Mouse (Mus musculus) testis, adult 2 months (tissue): Measurements from ENCODE around the gene Tpp1. TPM values are rescaled to one million over a fixed set of nuclear protein-coding genes. Genes with fewer than 3 reads are reported as not detected.

ENCODE experiments used
- H3K27ac ChIP-seq: fragments of 200-500 bp; 2 replicates; pipeline ENCODE4 v1.5.1; 2012; ENCODE audit warnings: low read depth, low read length; ENCODE audit not compliant: control insufficient read depth, insufficient read depth
- H3K27me3 ChIP-seq: fragments of 200-500 bp; 2 replicates; pipeline ENCODE4 v1.6.1; 2012; ENCODE audit warnings: mild to moderate bottlenecking, low read length, moderate library complexity; ENCODE audit not compliant: control insufficient read depth, insufficient read depth
- H3K36me3 ChIP-seq: fragments of 200-500 bp; 2 replicates; pipeline ENCODE4 v1.6.1; 2012; ENCODE audit warnings: mild to moderate bottlenecking, low read length; ENCODE audit not compliant: control insufficient read depth, insufficient read depth
- H3K4me1 ChIP-seq: fragments of 200-500 bp; 2 replicates; pipeline ENCODE4 v1.6.1; 2012; ENCODE audit warnings: low read length; ENCODE audit not compliant: control insufficient read depth, insufficient read depth
- H3K4me3 ChIP-seq: fragments of 200-500 bp; 2 replicates; pipeline ENCODE4 v1.5.1; 2012; ENCODE audit warnings: low read depth, mild to moderate bottlenecking, low read length, moderate library complexity, mixed read lengths; ENCODE audit not compliant: control insufficient read depth
- CTCF ChIP-seq: fragments of 200-500 bp; IDR thresholded peaks from 2 replicates; pipeline ENCODE4 v1.5.1; 2012; ENCODE audit warnings: low read depth, mild to moderate bottlenecking, inconsistent platforms, low read length, moderate library complexity; ENCODE audit not compliant: control insufficient read depth, insufficient read depth, insufficient replicate concordance
- POLR2A ChIP-seq: fragments of 200-500 bp; IDR thresholded peaks from 2 replicates; pipeline ENCODE4 v1.6.1; 2012; ENCODE audit warnings: low read depth, mild to moderate bottlenecking, inconsistent platforms, low read length, moderate library complexity; ENCODE audit not compliant: control insufficient read depth
- polyA plus RNA-seq: library from polyadenylated mRNA; depleted of rRNA; stranded (reverse); fragments of >200 nt; gene quantifications from 2 replicates; pipeline ENCODE4 v1.2.3, GENCODE M21; 2012; rRNA removed

Tpp1 gene
- polyA plus RNA-seq, 1 experiment = 10.5 TPM

- H3K27ac ChIP-seq = no peak overlapping the region
- no peaks in the 10 kb centered on the region for H3K27me3 ChIP-seq
- no peaks in the 10 kb centered on the region for H3K36me3 ChIP-seq
- TF ChIP-seq POLR2A (no peak), CTCF (no peak)
- H3K4me1 ChIP-seq = no peaks in the 10 kb centered on the region
- no peak overlapping the region for H3K4me3 ChIP-seq
Observed at GRCm38 (mm10) chr7:105721916-105722315, 30.1 kb downstream of the Tpp1 start.

- Histone ChIP-seq H3K36me3 (no peaks in the 10 kb centered on the region), H3K27ac (no peak overlapping the region), H3K4me1 (no peaks in the 10 kb centered on the region), H3K27me3 (no peaks in the 10 kb centered on the region), H3K4me3 (no peak overlapping the region)
- TF ChIP-seq POLR2A (no peak), CTCF (no peak)
Observed at GRCm38 (mm10) chr7:105715366-105715765, 36.7 kb downstream of the Tpp1 start.

- Histone ChIP-seq H3K4me1 (no peaks in the 10 kb centered on the region), H3K27me3 (no peaks in the 10 kb centered on the region), H3K27ac (no peak overlapping the region), H3K36me3 (no peaks in the 10 kb centered on the region; the same call in none of the 2 replicates), H3K4me3 (no peak overlapping the region)
- TF ChIP-seq CTCF (no peak), POLR2A (no peak)
Observed at GRCm38 (mm10) chr7:105708733-105709132, 43.3 kb downstream of the Tpp1 start.

- H3K27me3 ChIP-seq = no peaks in the 10 kb centered on the region
- no peak overlapping the region for H3K27ac ChIP-seq
- H3K4me3 ChIP-seq = no peak overlapping the region
- H3K4me1 ChIP-seq = no peaks in the 10 kb centered on the region
- no peaks in the 10 kb centered on the region; the same call in none of the 2 replicates for H3K36me3 ChIP-seq
- TF ChIP-seq POLR2A = no peak
- TF ChIP-seq CTCF = no peak
Observed at GRCm38 (mm10) chr7:105703816-105704215, 48.2 kb downstream of the Tpp1 start.

DNA sequence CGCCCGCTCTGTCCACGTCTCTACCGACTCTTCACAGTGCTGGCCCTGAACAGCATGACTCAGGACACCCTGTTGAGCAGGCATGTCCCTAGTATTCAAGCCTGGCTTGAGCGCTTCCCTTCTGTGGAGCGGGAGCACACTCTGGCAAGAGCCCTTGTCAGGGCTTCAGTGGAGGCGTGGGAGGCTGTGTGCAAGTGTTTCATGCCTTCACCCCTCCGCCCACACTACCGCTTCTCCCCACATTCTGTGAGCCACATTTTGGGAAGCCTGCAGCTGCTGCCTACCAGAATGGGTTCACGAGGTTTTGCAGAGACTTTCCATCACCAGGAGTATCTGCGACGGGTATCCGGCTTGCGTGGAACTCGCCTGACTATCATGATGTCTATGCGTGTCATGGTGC, 48.9 kb downstream of the Tpp1 start:
- no peak overlapping the region for H3K4me3 ChIP-seq
- H3K36me3 ChIP-seq = no peaks in the 10 kb centered on the region; the same call in none of the 2 replicates
- no peaks in the 10 kb centered on the region for H3K27me3 ChIP-seq
- no peak overlapping the region for H3K27ac ChIP-seq
- no peaks in the 10 kb centered on the region for H3K4me1 ChIP-seq
- TF ChIP-seq CTCF (no peak), POLR2A (no peak)

Other genes starting within 250 kb of the Tpp1 start
- 3.9 and 4.0 TPM in 2 replicates for gene Smpd1, start 197.9 kb downstream of the Tpp1 start, polyA plus RNA-seq
- gene Apbb1, start 170.6 kb downstream of the Tpp1 start, polyA plus RNA-seq = 33.9 and 37.4 TPM in 2 replicates
- 0.30 and 0.36 TPM in 2 replicates for gene Hpx, start 152.1 kb downstream of the Tpp1 start, polyA plus RNA-seq
- gene Trim3, start 118.7 kb downstream of the Tpp1 start, polyA plus RNA-seq = 4.6 and 5.1 TPM in 2 replicates
- 73.6 and 76.1 TPM in 2 replicates for gene Timm10b, start 112.2 kb downstream of the Tpp1 start, polyA plus RNA-seq
- gene Arfip2, start 111.8 kb downstream of the Tpp1 start, polyA plus RNA-seq = 12.4 and 12.5 TPM in 2 replicates
- gene Gm45799, start 111.7 kb downstream of the Tpp1 start, polyA plus RNA-seq = 52.1 and 76.2 TPM in 2 replicates
- 31.7 and 31.9 TPM in 2 replicates for gene Dnhd1, start 101.4 kb downstream of the Tpp1 start, polyA plus RNA-seq
- gene Ilk, start 15.6 kb downstream of the Tpp1 start, polyA plus RNA-seq = 42.9 and 44.0 TPM in 2 replicates
- 2.1 and 2.4 TPM in 2 replicates for gene Rrp8, start 14.8 kb downstream of the Tpp1 start, polyA plus RNA-seq
- gene Taf10, start 7.9 kb downstream of the Tpp1 start, polyA plus RNA-seq = 472 and 503 TPM in 2 replicates
- 3.2 and 5.5 TPM in 2 replicates for gene Dchs1, start 35.4 kb upstream of the Tpp1 start, polyA plus RNA-seq
- 73.3 and 97.2 TPM in 2 replicates for gene Mrpl17, start 58.9 kb upstream of the Tpp1 start, polyA plus RNA-seq
- 0.26 TPM in 1 of 2 replicates, not detected in the other for gene Gm4070, start 201.7 kb upstream of the Tpp1 start, polyA plus RNA-seq